Mouse (Mus musculus) ES-Bruce4 (cell line): Measurements from ENCODE around the gene Plce1. TPM values are rescaled to one million over a fixed set of nuclear protein-coding genes. Genes with fewer than 3 reads are reported as not detected.

Experiments used
- H3K27ac ChIP-seq: 2 replicates; pipeline ENCODE4 v1.5.1; 2012; ENCODE audit warnings: low read length, inconsistent platforms; ENCODE audit not compliant: insufficient read depth
- H3K27me3 ChIP-seq: 2 replicates; pipeline ENCODE4 v1.6.1; 2012; ENCODE audit warnings: mild to moderate bottlenecking, low read length, inconsistent platforms; ENCODE audit not compliant: control insufficient read depth, poor library complexity, insufficient read depth, severe bottlenecking
- H3K36me3 ChIP-seq: 2 replicates; pipeline ENCODE4 v1.6.1; 2012; ENCODE audit warnings: inconsistent platforms, mild to moderate bottlenecking, low read length, moderate library complexity; ENCODE audit not compliant: control insufficient read depth, poor library complexity, insufficient read depth, severe bottlenecking
- H3K4me1 ChIP-seq: one replicate; pipeline ENCODE4 v1.8.1; 2011; ENCODE audit warnings: low read length; ENCODE audit not compliant: control insufficient read depth, insufficient read depth
- H3K4me3 ChIP-seq: 2 replicates; pipeline ENCODE4 v1.5.1; 2011; ENCODE audit warnings: low read depth, mild to moderate bottlenecking, low read length
- H3K9ac ChIP-seq: 2 replicates; pipeline ENCODE4 v1.6.1; 2012; ENCODE audit warnings: low read depth, mild to moderate bottlenecking, inconsistent platforms; ENCODE audit not compliant: poor library complexity, severe bottlenecking
- H3K9me3 ChIP-seq: replicated peaks from 2 replicates; pipeline ENCODE4 v1.6.1; 2012; ENCODE audit warnings: mild to moderate bottlenecking, low read length, inconsistent platforms; ENCODE audit not compliant: control insufficient read depth, poor library complexity, insufficient read depth, severe bottlenecking
- CTCF ChIP-seq: IDR thresholded peaks from one replicate; pipeline ENCODE4 v1.8.1; 2011; ENCODE audit warnings: low read depth, low read length
- EP300 ChIP-seq: IDR thresholded peaks from 2 replicates; pipeline ENCODE4 v1.6.1; 2011; ENCODE audit warnings: low read depth, low read length; ENCODE audit not compliant: insufficient read depth
- POLR2A ChIP-seq: IDR thresholded peaks from one replicate; pipeline ENCODE4 v1.8.1; 2011; ENCODE audit warnings: low read length; ENCODE audit not compliant: insufficient read depth
- polyA plus RNA-seq: library from polyadenylated mRNA; stranded (reverse); fragments of >200 nt; gene quantifications from 2 replicates; pipeline ENCODE4 v1.2.4, GENCODE M21; 2011; ENCODE audit warnings: low read depth; ENCODE audit not compliant: missing spikeins, insufficient read depth, insufficient read length

Gene Plce1
- polyA plus RNA-seq, 1 experiment, result 3.7 TPM

DNA sequence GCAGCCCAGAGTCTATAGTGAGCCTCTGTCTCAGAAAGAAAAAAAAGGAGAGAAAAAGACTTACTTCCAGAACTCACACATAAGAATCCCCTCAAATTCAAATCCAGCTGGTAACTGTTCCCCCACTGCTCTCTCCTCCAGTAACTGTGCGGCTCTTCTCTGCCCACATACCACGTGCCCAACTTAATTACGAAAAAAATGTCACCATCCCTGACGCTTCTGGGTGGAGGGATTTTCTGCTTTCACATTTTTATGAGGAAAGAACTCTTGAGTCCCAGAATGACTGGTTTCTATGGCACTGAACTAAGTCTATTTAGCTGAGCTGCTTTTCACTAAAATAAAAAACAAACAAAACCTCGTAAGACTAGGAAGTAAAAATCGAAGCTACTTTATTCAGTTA is 306.8 kb downstream of the Plce1 start:
- H3K9ac ChIP-seq, result no peak overlapping the region
- H3K4me1 ChIP-seq, result no peaks in the 10 kb centered on the region
- peaks cover 20% of the 10 kb centered on the region for H3K36me3 ChIP-seq
- no peaks in the 10 kb centered on the region for H3K9me3 ChIP-seq
- H3K27me3 ChIP-seq, result no peaks in the 10 kb centered on the region
- H3K4me3 ChIP-seq, result no peak overlapping the region
- TF ChIP-seq CTCF (no peak), EP300 (no peak), POLR2A (no peak)
- H3K27ac ChIP-seq, result no peak overlapping the region

DNA sequence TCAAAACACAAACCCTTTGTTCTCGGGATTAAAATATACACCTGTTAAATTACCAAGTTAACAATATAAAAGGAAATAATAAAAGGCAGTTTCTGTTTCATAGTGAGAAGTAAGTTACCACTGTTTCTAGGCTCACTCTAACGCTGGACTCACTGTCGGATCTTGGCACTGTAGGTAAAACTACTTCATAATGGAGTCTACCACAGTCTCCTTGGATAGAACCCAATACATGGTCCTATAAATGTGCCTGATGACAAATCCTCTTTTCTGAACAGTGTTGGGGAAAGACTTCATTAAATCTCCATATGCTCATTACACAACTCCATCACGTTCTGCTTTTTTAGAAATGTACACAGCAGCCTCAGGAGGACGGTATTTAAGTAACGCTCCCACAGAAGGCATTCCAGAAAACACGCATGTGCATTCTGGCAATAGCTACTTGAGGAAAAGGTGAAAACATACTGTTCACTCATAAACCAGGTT is 312.7 kb downstream of the Plce1 start:
- Histone ChIP-seq H3K9ac (no peak overlapping the region), H3K4me3 (no peak overlapping the region), H3K27ac (no peak overlapping the region), H3K27me3 (no peaks in the 10 kb centered on the region), H3K4me1 (no peaks in the 10 kb centered on the region), H3K9me3 (no peaks in the 10 kb centered on the region), H3K36me3 (peaks cover 51% of the 10 kb centered on the region)
- TF ChIP-seq POLR2A (no peak), CTCF (no peak), EP300 (no peak)

DNA sequence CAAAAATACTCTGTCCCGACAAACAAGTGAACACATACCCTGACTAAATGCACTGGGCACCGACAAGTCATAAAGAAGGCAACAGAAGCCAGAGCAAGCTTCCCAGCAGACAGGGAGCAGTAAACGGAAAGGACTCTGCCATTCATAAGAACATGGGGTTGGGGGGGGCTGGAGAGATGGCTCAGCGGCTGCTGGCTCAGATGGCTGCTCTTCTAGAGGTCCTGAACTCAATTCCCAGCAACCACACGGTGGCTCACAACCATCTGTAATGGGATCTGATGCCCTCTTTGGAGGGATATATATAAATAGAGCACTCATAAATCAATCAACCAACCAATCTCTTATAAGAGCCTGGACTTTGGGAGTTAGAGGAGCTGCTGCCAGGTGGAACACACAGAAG is 315.6 kb downstream of the Plce1 start:
- Histone ChIP-seq H3K4me1 (peaks cover 2% of the 10 kb centered on the region), H3K36me3 (peaks cover 58% of the 10 kb centered on the region), H3K9me3 (no peaks in the 10 kb centered on the region), H3K9ac (no peak overlapping the region), H3K27me3 (no peaks in the 10 kb centered on the region), H3K4me3 (no peak overlapping the region), H3K27ac (no peak overlapping the region)
- no peak for TF ChIP-seq POLR2A
- TF ChIP-seq EP300, result no peak
- no peak for TF ChIP-seq CTCF

DNA sequence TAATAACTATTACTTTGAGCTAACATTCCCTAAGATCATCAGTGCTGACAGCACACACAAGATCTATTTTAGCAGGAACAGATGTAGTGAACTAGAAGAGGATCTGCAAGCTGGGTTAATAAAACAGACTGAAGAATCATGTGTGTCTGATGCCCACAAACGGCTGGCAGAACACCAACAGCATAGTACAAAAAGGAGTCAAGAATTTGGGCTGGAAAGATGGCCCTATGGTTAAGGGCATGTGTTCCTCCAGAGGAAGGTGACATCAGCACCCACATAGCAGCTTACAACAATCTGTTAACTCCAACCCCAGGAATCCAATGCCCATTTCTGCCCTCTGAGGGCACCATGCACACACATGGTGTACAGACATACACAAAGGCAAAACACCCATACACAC is 317.4 kb downstream of the Plce1 start:
- no peak overlapping the region for H3K9ac ChIP-seq
- no peaks in the 10 kb centered on the region for H3K27me3 ChIP-seq
- H3K4me1 ChIP-seq, result peaks cover 2% of the 10 kb centered on the region
- H3K27ac ChIP-seq, result no peak overlapping the region
- no peak for TF ChIP-seq EP300
- TF ChIP-seq CTCF, result no peak
- no peak for TF ChIP-seq POLR2A
- H3K9me3 ChIP-seq, result no peaks in the 10 kb centered on the region
- peaks cover 64% of the 10 kb centered on the region for H3K36me3 ChIP-seq
- no peak overlapping the region for H3K4me3 ChIP-seq

DNA sequence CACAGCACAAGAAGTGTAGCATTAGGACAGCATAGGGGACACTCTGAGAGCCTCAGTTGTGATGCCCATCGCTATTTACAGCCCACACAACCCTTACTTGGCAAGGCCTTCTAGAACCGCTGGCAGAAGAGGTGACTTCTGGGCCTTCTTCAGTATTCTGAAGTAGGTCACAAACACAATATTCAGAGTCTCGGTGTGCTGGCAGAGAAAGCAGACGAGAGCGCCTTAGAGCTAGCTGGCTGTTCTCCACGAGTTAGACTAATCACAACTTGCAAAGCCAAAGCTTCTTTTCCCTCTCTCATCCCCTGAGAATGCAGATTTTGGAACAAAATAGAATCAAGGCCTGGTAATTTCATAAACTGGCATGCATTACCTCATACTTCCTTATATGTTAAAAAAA is 317.9 kb downstream of the Plce1 start:
- TF ChIP-seq CTCF (no peak), POLR2A (no peak), EP300 (no peak)
- Histone ChIP-seq H3K9me3 (no peaks in the 10 kb centered on the region), H3K4me3 (no peak overlapping the region), H3K9ac (no peak overlapping the region), H3K36me3 (peaks cover 64% of the 10 kb centered on the region), H3K27me3 (no peaks in the 10 kb centered on the region), H3K4me1 (peaks cover 2% of the 10 kb centered on the region), H3K27ac (no peak overlapping the region)

DNA sequence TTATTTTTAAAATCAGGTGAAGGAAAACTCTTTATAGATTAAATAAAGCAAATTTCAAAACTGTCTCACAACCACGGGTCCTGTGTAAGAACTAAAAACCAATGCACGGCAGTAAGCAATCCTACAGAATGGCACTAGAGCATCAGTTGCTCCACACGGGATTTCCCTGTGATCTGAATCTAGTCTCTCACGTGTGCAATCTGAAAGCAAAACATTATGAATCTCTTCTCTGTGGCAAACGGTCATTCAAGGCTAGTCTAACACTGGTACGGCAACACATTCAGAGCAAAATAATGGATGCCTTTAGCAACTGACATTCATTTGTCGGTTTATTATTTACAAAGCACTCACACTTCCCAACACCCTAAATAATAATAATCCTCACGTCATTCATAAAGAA is 337.3 kb downstream of the Plce1 start:
- Histone ChIP-seq H3K27ac (no peak overlapping the region), H3K9me3 (no peaks in the 10 kb centered on the region), H3K4me3 (peak overlapping the region; percentile 97), H3K4me1 (no peaks in the 10 kb centered on the region), H3K27me3 (no peaks in the 10 kb centered on the region), H3K9ac (peak overlapping the region; percentile 68), H3K36me3 (peaks cover 24% of the 10 kb centered on the region)
- TF ChIP-seq EP300 (no peak), CTCF (no peak), POLR2A (no peak)
